Mouse (Mus musculus): ENCODE results near the gene Nup107. TPM values are rescaled to one million over a fixed set of nuclear protein-coding genes. Genes with fewer than 3 reads are reported as not detected.

The Nup107 gene
- polyA plus RNA-seq, 1 experiment: 1.0 TPM

GRCm38 (mm10) chr10:117769541-117770285 lies 22.8 kb downstream of the Nup107 start:
- Histone ChIP-seq H3K9me3 (ENCODE audit: control insufficient read depth, low read length) (no peaks in the 10 kb centered on the region), H3K4me1 (ENCODE audit: control insufficient read depth) (no peaks in the 10 kb centered on the region), H3K36me3 (ENCODE audit: control insufficient read depth) (peaks cover 93% of the 10 kb centered on the region), H3K27me3 (ENCODE audit: control insufficient read depth) (no peaks in the 10 kb centered on the region), H3K4me3 (replicated peaks) (no peak overlapping the region)
- TF ChIP-seq TAL1 (IDR thresholded peaks at IDR 0.05; ENCODE audit: low read length) (no peak), GATA1 (IDR thresholded peaks at IDR 0.05; ENCODE audit: low read length) (no peak)

- H3K4me3 ChIP-seq (replicated peaks): no peak overlapping the region
- no peaks in the 10 kb centered on the region for H3K27me3 ChIP-seq (ENCODE audit: control insufficient read depth)
- no peak for TF ChIP-seq TAL1 (IDR thresholded peaks at IDR 0.05; ENCODE audit: low read length)
- TF ChIP-seq GATA1 (IDR thresholded peaks at IDR 0.05; ENCODE audit: low read length): no peak
- peaks cover 92% of the 10 kb centered on the region for H3K36me3 ChIP-seq (ENCODE audit: control insufficient read depth)
- no peaks in the 10 kb centered on the region for H3K4me1 ChIP-seq (ENCODE audit: control insufficient read depth)
- no peaks in the 10 kb centered on the region for H3K9me3 ChIP-seq (ENCODE audit: control insufficient read depth, low read length)
Observed at GRCm38 (mm10) chr10:117768141-117768440, 24.4 kb downstream of the Nup107 start.

- no peak overlapping the region for H3K4me3 ChIP-seq (replicated peaks)
- no peaks in the 10 kb centered on the region for H3K9me3 ChIP-seq (ENCODE audit: control insufficient read depth, low read length)
- H3K4me1 ChIP-seq (ENCODE audit: control insufficient read depth): no peaks in the 10 kb centered on the region
- no peaks in the 10 kb centered on the region for H3K27me3 ChIP-seq (ENCODE audit: control insufficient read depth)
- TF ChIP-seq TAL1 (IDR thresholded peaks at IDR 0.05; ENCODE audit: low read length) (no peak), GATA1 (IDR thresholded peaks at IDR 0.05; ENCODE audit: low read length) (no peak)
- H3K36me3 ChIP-seq (ENCODE audit: control insufficient read depth): peaks cover 92% of the 10 kb centered on the region
Observed at GRCm38 (mm10) chr10:117767286-117768140, 25.0 kb downstream of the Nup107 start.

GRCm38 (mm10) chr10:117766896-117767160 lies 25.7 kb downstream of the Nup107 start:
- peaks cover 94% of the 10 kb centered on the region for H3K36me3 ChIP-seq (ENCODE audit: control insufficient read depth)
- H3K27me3 ChIP-seq (ENCODE audit: control insufficient read depth): no peaks in the 10 kb centered on the region
- H3K4me1 ChIP-seq (ENCODE audit: control insufficient read depth): no peaks in the 10 kb centered on the region
- TF ChIP-seq GATA1 (IDR thresholded peaks at IDR 0.05; ENCODE audit: low read length) (no peak), TAL1 (IDR thresholded peaks at IDR 0.05; ENCODE audit: low read length) (no peak)
- H3K4me3 ChIP-seq (replicated peaks): no peak overlapping the region
- H3K9me3 ChIP-seq (ENCODE audit: control insufficient read depth, low read length): no peaks in the 10 kb centered on the region

GRCm38 (mm10) chr10:117766111-117766895 lies 26.2 kb downstream of the Nup107 start:
- no peak for TF ChIP-seq GATA1 (IDR thresholded peaks at IDR 0.05; ENCODE audit: low read length)
- Histone ChIP-seq H3K4me3 (replicated peaks) (no peak overlapping the region), H3K9me3 (ENCODE audit: control insufficient read depth, low read length) (no peaks in the 10 kb centered on the region), H3K4me1 (ENCODE audit: control insufficient read depth) (no peaks in the 10 kb centered on the region), H3K27me3 (ENCODE audit: control insufficient read depth) (no peaks in the 10 kb centered on the region), H3K36me3 (ENCODE audit: control insufficient read depth) (peaks cover 94% of the 10 kb centered on the region)

GRCm38 (mm10) chr10:117765116-117765894 lies 27.2 kb downstream of the Nup107 start:
- Histone ChIP-seq H3K27me3 (ENCODE audit: control insufficient read depth) (no peaks in the 10 kb centered on the region), H3K9me3 (ENCODE audit: control insufficient read depth, low read length) (no peaks in the 10 kb centered on the region), H3K4me3 (replicated peaks) (no peak overlapping the region), H3K36me3 (ENCODE audit: control insufficient read depth) (peaks cover 94% of the 10 kb centered on the region), H3K4me1 (ENCODE audit: control insufficient read depth) (no peaks in the 10 kb centered on the region)
- no peak for TF ChIP-seq GATA1 (IDR thresholded peaks at IDR 0.05; ENCODE audit: low read length)
- TF ChIP-seq TAL1 (IDR thresholded peaks at IDR 0.05; ENCODE audit: low read length): no peak

- no peaks in the 10 kb centered on the region for H3K9me3 ChIP-seq (ENCODE audit: control insufficient read depth, low read length)
- H3K27me3 ChIP-seq (ENCODE audit: control insufficient read depth): no peaks in the 10 kb centered on the region
- TF ChIP-seq TAL1 (IDR thresholded peaks at IDR 0.05; ENCODE audit: low read length): no peak
- TF ChIP-seq GATA1 (IDR thresholded peaks at IDR 0.05; ENCODE audit: low read length): no peak
- no peak overlapping the region for H3K4me3 ChIP-seq (replicated peaks)
- peaks cover 94% of the 10 kb centered on the region for H3K36me3 ChIP-seq (ENCODE audit: control insufficient read depth)
- H3K4me1 ChIP-seq (ENCODE audit: control insufficient read depth): no peaks in the 10 kb centered on the region
Observed at GRCm38 (mm10) chr10:117764598-117764997, 27.9 kb downstream of the Nup107 start.

- TF ChIP-seq TAL1 (IDR thresholded peaks at IDR 0.05; ENCODE audit: low read length): no peak
- TF ChIP-seq GATA1 (IDR thresholded peaks at IDR 0.05; ENCODE audit: low read length): no peak
- Histone ChIP-seq H3K4me3 (replicated peaks) (no peak overlapping the region), H3K4me1 (ENCODE audit: control insufficient read depth) (no peaks in the 10 kb centered on the region), H3K36me3 (ENCODE audit: control insufficient read depth) (peaks cover 96% of the 10 kb centered on the region), H3K9me3 (ENCODE audit: control insufficient read depth, low read length) (no peaks in the 10 kb centered on the region), H3K27me3 (ENCODE audit: control insufficient read depth) (no peaks in the 10 kb centered on the region)
Observed at GRCm38 (mm10) chr10:117763588-117764190, 28.8 kb downstream of the Nup107 start.

Measured in erythroblast, embryonic 14.5 days (primary cell).